Mouse (Mus musculus) kidney, adult 2 months (tissue): ENCODE data around the gene Slc4a2. TPM values are rescaled to one million over a fixed set of nuclear protein-coding genes. Genes with fewer than 3 reads are reported as not detected.

ENCODE experiments used
- DNase-seq: peaks from one replicate; pipeline ENCODE4 v3.0.0; 2021
- H3K27ac ChIP-seq: fragments of 200-500 bp; 2 replicates; pipeline ENCODE4 v1.5.1; 2012; ENCODE audit warnings: low read depth, low read length, control low read depth, inconsistent platforms; ENCODE audit not compliant: insufficient read depth
- H3K27me3 ChIP-seq: fragments of 200-500 bp; replicated peaks from 2 replicates; pipeline ENCODE4 v1.6.1; 2012; ENCODE audit warnings: mild to moderate bottlenecking, moderate library complexity, low read length, inconsistent platforms; ENCODE audit not compliant: control insufficient read depth, insufficient read depth
- H3K36me3 ChIP-seq: fragments of 200-500 bp; 2 replicates; pipeline ENCODE4 v1.6.1; 2012; ENCODE audit warnings: mild to moderate bottlenecking, moderate library complexity, low read length, inconsistent platforms; ENCODE audit not compliant: control insufficient read depth, insufficient read depth
- H3K4me1 ChIP-seq: fragments of 200-500 bp; 2 replicates; pipeline ENCODE4 v1.6.1; 2011; ENCODE audit warnings: low read length; ENCODE audit not compliant: control insufficient read depth, insufficient read depth
- H3K4me3 ChIP-seq: fragments of 200-500 bp; 2 replicates; pipeline ENCODE4 v1.5.1; 2011; ENCODE audit warnings: mild to moderate bottlenecking, low read depth, low read length, control low read depth; ENCODE audit not compliant: insufficient read depth
- CTCF ChIP-seq: fragments of 200-500 bp; conservative IDR thresholded peaks from 2 replicates; pipeline ENCODE4 v1.5.1; 2011; ENCODE audit warnings: low read depth, mild to moderate bottlenecking, control low read depth, low read length, moderate library complexity, mixed read lengths; ENCODE audit not compliant: insufficient read depth, insufficient read length
- POLR2A ChIP-seq: fragments of 200-500 bp; IDR thresholded peaks from one replicate; pipeline ENCODE4 v1.6.1; 2011; ENCODE audit warnings: low read depth, low read length, control low read depth
- whole genome bisulfite sequencing: fragments of 180-500 bp; shearing (Covaris S2); methylation state at CpG from one replicate; pipeline ENCODE4 v1.1.7; 2018; 5-methylcytosine and 5-hydroxymethylcytosine counted together
- polyA plus RNA-seq: library from polyadenylated mRNA; depleted of rRNA; stranded (reverse); fragments of >200 nt; gene quantifications from 2 replicates; pipeline ENCODE4 v1.2.3, GENCODE M21; 2012

Gene Slc4a2
- polyA plus RNA-seq, 1 experiment: 56.8 TPM

- Histone ChIP-seq H3K27me3 (no peaks in the 10 kb centered on the region), H3K36me3 (no peaks in the 10 kb centered on the region), H3K4me1 (peaks cover 18% of the 10 kb centered on the region), H3K27ac (no peak overlapping the region), H3K4me3 (no peak overlapping the region)
- 81% methylated on average over 7 of the region's 7 CpGs for WGBS
- TF ChIP-seq POLR2A (no peak), CTCF (no peak)
- no peak for DNase-seq
Measured at GRCm38 (mm10) chr5:24443204-24443603, 19.6 kb downstream of the Slc4a2 start.

DNA sequence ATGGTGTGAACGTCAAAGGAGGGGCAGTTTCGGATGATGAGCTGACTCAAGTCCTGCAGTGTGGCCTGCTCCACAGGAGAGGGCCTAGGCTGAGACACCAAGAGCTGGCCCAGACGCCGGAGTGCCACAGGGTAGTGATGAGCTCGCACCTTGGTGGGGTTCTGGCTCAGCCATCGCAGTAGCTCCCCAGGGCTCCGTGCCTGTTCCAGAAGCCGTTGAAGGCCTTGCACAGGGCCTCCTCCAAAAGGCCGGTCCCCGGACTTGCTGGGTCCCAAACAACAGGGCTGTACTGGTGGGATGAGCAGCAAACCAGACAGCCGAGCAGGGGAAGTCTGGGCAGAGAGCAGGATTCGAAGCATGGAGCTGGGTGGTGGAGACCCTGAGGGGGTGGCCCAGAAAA, 20.3 kb downstream of the Slc4a2 start:
- TF ChIP-seq CTCF (no peak), POLR2A (no peak)
- Histone ChIP-seq H3K36me3 (no peaks in the 10 kb centered on the region), H3K27ac (no peak overlapping the region), H3K4me3 (peak overlapping the region; percentile 96), H3K27me3 (no peaks in the 10 kb centered on the region), H3K4me1 (peaks cover 18% of the 10 kb centered on the region)
- DNase-seq: no peak
- 72% methylated on average over 12 of the region's 12 CpGs for WGBS

DNA sequence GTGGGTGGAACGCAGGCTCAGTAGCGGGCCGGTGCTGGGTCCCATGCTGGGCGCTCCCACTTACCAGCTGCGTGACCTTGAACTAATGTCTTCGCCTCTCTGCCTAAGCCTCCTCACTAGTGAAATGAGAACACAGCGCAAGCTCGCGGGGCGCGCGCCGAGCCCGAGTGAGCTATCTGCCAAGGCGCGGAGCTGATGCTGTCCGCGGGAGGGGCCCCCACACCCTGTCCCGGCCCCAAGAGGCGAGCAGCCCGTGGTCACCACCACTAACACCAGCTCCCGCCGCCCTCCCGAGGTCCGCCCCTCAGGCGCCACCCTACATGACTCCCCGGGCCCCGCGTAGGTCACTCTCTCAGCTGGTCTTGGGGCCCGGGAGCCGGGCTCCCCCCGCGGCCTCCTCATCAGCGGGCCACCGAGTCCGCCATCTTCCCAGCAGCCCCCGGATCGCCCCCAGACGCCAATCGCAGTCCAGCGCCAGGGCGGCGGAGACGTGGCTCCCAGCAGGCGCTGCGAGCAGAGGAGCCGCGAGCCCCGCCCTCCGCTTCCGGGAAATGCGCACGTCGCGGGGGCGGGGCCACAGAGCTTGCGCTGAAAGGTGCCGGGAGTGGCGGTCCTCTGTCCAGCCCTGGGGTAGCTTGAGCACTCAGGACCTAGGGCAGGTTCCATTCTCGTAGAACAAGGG, 21.2 kb downstream of the Slc4a2 start, which contains the start of gene Fastk:
Gene Fastk (minus strand): TSS at position 542 of the 682 bp plus-strand sequence.
- H3K27me3 ChIP-seq: no peaks in the 10 kb centered on the region
- no peaks in the 10 kb centered on the region for H3K36me3 ChIP-seq
- H3K27ac ChIP-seq: peak within 1 kb of the TSS; percentile 96
- H3K4me3 ChIP-seq: peak within 1 kb of the TSS; percentile 96
- under 1% methylated on average over 60 of the region's 60 CpGs for WGBS
- TF ChIP-seq CTCF (no peak), POLR2A (peak; percentile 46)
- H3K4me1 ChIP-seq: peaks cover 18% of the 10 kb centered on the region
- peak; percentile 96 for DNase-seq

DNA sequence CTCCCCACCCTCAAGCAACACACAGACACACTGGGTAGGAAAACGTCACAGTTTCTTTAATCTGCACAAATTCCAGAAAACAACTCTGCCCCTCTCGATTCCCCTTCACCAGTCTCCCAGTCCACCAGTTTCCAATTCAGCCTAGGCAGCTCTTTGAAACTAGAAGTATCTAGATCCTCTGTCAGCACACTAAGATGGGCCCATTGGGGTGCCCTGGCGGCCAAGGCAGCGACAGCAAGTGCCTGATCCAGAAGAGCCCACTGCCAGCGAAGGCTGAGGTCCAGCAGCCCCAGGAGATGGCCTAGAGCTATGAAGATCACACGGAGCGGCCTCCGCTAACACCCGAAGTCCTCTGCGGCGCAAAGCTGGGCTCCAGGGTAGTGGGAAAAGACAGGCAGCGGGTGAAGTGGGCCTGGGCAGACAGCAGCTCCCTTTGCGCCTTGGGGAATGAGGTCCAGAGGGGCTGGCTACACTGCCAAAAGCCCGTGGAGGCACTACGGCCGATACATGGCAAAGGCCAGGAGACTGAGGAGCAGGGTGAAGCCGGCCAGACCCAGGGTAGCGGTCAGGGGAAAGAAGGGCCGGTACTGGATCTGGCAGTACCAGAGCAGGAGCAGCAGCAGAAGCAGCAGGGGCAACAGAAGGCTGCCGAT, 21.9 kb downstream of the Slc4a2 start:
- peak overlapping the region; percentile 96 for H3K4me3 ChIP-seq
- no peak for DNase-seq
- peak overlapping the region; percentile 86 for H3K27ac ChIP-seq
- no peak for TF ChIP-seq CTCF
- TF ChIP-seq POLR2A: no peak
- no peaks in the 10 kb centered on the region for H3K36me3 ChIP-seq
- WGBS: 63% methylated on average over 20 of the region's 20 CpGs
- H3K4me1 ChIP-seq: peaks cover 18% of the 10 kb centered on the region
- no peaks in the 10 kb centered on the region for H3K27me3 ChIP-seq

GRCm38 (mm10) chr5:24446630-24447029, 23.0 kb downstream of the Slc4a2 start:
- no peak for TF ChIP-seq POLR2A
- TF ChIP-seq CTCF: no peak
- WGBS: 96% methylated on average over 7 of the region's 7 CpGs
- H3K4me3 ChIP-seq: no peak overlapping the region

DNA sequence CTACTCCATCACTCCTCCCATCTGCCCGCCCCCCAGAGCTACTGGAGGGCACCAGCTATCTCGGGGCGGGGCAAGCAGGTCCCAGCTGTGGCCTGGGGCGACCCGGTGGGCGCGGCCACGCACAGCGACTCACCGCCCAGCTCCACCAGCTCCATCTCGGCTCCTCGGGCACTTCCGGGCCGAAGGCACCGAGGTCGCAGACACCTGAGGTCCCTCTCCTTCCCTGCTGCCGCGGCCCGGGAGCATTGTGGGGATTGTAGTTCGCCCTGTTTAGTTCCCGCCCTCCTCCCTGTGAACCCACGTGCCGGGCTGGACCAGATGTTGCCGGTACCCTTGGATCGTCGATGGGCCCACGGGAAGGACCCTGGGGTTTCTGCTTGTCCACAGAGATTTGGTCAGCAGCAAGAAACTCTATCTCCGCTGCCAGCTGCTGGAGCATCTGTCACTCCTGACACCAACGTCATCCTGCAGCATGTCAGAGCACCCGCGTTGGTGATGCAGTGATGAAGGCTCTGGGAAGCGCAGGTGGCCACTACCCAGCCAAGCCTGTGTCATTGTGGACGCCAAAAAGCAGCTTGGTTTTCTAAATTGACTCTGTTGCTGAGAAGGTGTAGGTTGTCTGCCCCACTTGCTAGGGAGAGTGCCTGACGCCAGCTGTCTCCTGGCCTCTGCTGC, 24.1 kb downstream of the Slc4a2 start, which contains the start of gene Tmub1:
Gene Tmub1 (minus strand): TSS at position 231 of the 675 bp plus-strand sequence.
- no peaks in the 10 kb centered on the region for H3K36me3 ChIP-seq
- DNase-seq: peak; percentile 93
- peaks cover 18% of the 10 kb centered on the region for H3K4me1 ChIP-seq
- H3K27ac ChIP-seq: peak within 1 kb of the TSS; percentile 36
- H3K4me3 ChIP-seq: peak within 1 kb of the TSS; percentile 66
- TF ChIP-seq POLR2A (no peak), CTCF (no peak)
- 2% methylated on average over 34 of the region's 34 CpGs for WGBS
- H3K27me3 ChIP-seq: no peaks in the 10 kb centered on the region

More at GRCm38 (mm10) chr5:24446630-24447029, 23.0 kb downstream of the Slc4a2 start:
- H3K27ac ChIP-seq: no peak overlapping the region
- H3K27me3 ChIP-seq: no peaks in the 10 kb centered on the region
- H3K4me1 ChIP-seq: peaks cover 18% of the 10 kb centered on the region
- DNase-seq: no peak
- H3K36me3 ChIP-seq: no peaks in the 10 kb centered on the region
